Comparison of ENCODE assay signal across 8 mouse cellular contexts in the genomic region with DNA sequence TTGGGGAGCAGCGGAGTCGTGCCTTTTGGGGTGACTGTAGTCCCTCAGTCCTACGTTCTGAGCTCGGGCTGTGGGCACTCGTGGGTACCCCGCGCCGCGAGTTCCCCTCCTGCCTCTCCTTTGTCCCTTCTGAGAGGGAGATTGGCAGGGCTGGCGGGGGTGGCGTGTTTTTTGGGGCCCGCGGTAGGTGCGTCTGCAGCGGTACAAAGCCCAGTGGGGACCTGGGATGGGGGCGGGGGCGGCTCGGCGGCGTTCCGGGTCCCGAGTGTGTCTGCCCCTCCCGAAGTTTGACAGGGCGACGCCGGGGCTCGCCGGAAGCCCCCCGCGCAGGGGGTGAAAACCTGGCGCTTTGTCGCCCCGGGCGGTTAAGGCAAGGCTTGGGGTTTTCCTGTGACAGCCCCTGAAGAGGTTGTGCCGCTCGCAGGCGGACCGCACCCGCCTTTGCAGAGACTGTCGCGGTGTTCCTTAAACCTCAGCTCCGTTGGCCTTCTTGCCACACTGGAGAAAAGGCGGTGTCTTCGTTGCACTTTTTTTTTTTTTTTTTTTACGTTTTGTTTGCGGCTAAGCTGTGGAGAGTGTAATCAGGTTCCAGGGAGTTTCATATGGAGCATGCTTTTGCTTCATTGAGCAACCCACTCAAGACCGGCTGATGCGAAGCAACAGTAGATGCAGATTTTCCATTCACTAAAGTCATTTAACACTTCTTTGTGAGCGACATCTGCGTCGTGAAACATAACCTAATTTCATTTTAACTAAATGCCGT. TPM values are rescaled to one million over a fixed set of nuclear protein-coding genes. Genes with fewer than 3 reads are reported as not detected.
DNase-seq lines count a peak whose midpoint lies in the region; ATAC-seq and TF ChIP-seq lines count a peak whose summit lies in the region.

No protein-coding gene starts in this region.

- H3K9ac ChIP-seq in liver, adult 2 months (ENCODE audit: low read depth, low read length), result peak overlapping the region; percentile 96
- H3K9ac ChIP-seq in midbrain, postnatal 0 days (replicated peaks; ENCODE audit: low read length, poor library complexity, severe bottlenecking), result peak overlapping the region; percentile 92

- peaks cover 38% of the 10 kb centered on the region for H3K79me2 ChIP-seq in liver, adult 2 months (ENCODE audit: control insufficient read depth, insufficient read depth, low read length)

- no peak for TF ChIP-seq POLR2A in liver, adult 2 months (IDR thresholded peaks at IDR 0.05; ENCODE audit: extremely low read depth, insufficient read depth, low read length)

- peaks cover 26% of the 10 kb centered on the region for H3K4me1 ChIP-seq in liver, adult 2 months (ENCODE audit: control insufficient read depth, insufficient read depth, low read length)
- H3K4me1 ChIP-seq in midbrain, postnatal 0 days (ENCODE audit: insufficient read depth, low read length), result no peaks in the 10 kb centered on the region

- WGBS in liver, adult 2 months, result 1% methylated on average over 52 of the region's 52 CpGs
- WGBS in midbrain, postnatal 0 days, result under 1% methylated on average over 44 of the region's 52 CpGs

- peak; percentile 59 for ATAC-seq in inflammation-experienced regulatory T-cells, adult 6 months
- peak; percentile 65 for ATAC-seq in midbrain, postnatal 0 days (ENCODE audit: low FRiP score)

- peak overlapping the region; percentile 67 for H3K4me2 ChIP-seq in midbrain, postnatal 0 days (ENCODE audit: low read depth, low read length, poor library complexity, severe bottlenecking)

- no peaks in the 10 kb centered on the region for H3K27me3 ChIP-seq in liver, adult 2 months (ENCODE audit: control insufficient read depth, insufficient read depth, low read length)
- H3K27me3 ChIP-seq in midbrain, postnatal 0 days (ENCODE audit: insufficient read depth, low read length), result no peaks in the 10 kb centered on the region
- no peaks in the 10 kb centered on the region for H3K27me3 ChIP-seq in splenic B cell, adult 2 months (ENCODE audit: control insufficient read depth, insufficient read depth, low read length, poor library complexity, severe bottlenecking)

- H3K4me3 ChIP-seq in layer of hippocampus, adult 2 months, result peak overlapping the region; percentile 89
- H3K4me3 ChIP-seq in liver, adult 2 months (ENCODE audit: insufficient read depth, low read depth, low read length), result peak overlapping the region; percentile 90
- H3K4me3 ChIP-seq in midbrain, postnatal 0 days (ENCODE audit: low read depth, low read length), result peak overlapping the region; percentile 99

- TF ChIP-seq CTCF in layer of hippocampus, adult 2 months (conservative IDR thresholded peaks at IDR 0.05), result no peak
- no peak for TF ChIP-seq CTCF in liver, adult 2 months (IDR thresholded peaks at IDR 0.05; ENCODE audit: low read depth, low read length)
- TF ChIP-seq CTCF in midbrain, postnatal 0 days (IDR thresholded peaks at IDR 0.05), result no peak

- H3K27ac ChIP-seq in layer of hippocampus, adult 2 months, result peak overlapping the region; percentile 98
- peak overlapping the region; percentile 83 for H3K27ac ChIP-seq in liver, adult 2 months (replicated peaks; ENCODE audit: insufficient read depth, low read depth, low read length)
- peak overlapping the region; percentile 89 for H3K27ac ChIP-seq in midbrain, postnatal 0 days (ENCODE audit: low read depth, low read length)

- H3K9me3 ChIP-seq in midbrain, postnatal 0 days (ENCODE audit: low read length), result no peaks in the 10 kb centered on the region

- no peaks in the 10 kb centered on the region for H3K36me3 ChIP-seq in liver, adult 2 months (ENCODE audit: control insufficient read depth, insufficient read depth, low read length)
- H3K36me3 ChIP-seq in midbrain, postnatal 0 days (ENCODE audit: insufficient read depth, low read length), result no peaks in the 10 kb centered on the region
- H3K36me3 ChIP-seq in splenic B cell, adult 2 months (ENCODE audit: control insufficient read depth, insufficient read depth, low read length, poor library complexity, severe bottlenecking), result no peaks in the 10 kb centered on the region

- DNase-seq in layer of hippocampus, adult 2 months (ENCODE audit: low spot score in 2 of 2), result peak; percentile 22 to 44
- no peak for DNase-seq in layer of hippocampus, adult 9-10 months (ENCODE audit: low spot score)
- peak; percentile 69 to 71 for DNase-seq in cerebellum, postnatal 10 days
- peak; percentile 55 for DNase-seq in gastrocnemius, postnatal 10 days
- DNase-seq in liver, adult 2 months (ENCODE audit: extremely low read depth, low read depth, low spot score), result peak; percentile 58
- peak; percentile 49 for DNase-seq in midbrain, postnatal 0 days (ENCODE audit: low spot score)
- peak; percentile 74 for DNase-seq in splenic B cell, adult 2 months (ENCODE audit: low read depth, low spot score)

RNA-seq across cellular contexts. Expression of a gene that starts 0.8 kb away (rescaled TPM):
- total RNA-seq in layer of hippocampus, adult 2 months (2021), result 10 to 100 TPM; 60.8 to 60.9 TPM
- total RNA-seq in gastrocnemius, postnatal 10 days (2021), result 10 to 100 TPM; 17.5 to 20.2 TPM
- 10 to 100 TPM; 13.7 to 16.3 (median 15.3) TPM for polyA plus RNA-seq in inflammation-experienced regulatory T-cells, adult 6 months (2017; shearing (Covaris generic))
- total RNA-seq in liver, adult 2 months (2014; rRNA removed), result 30.0 and 30.9 TPM in 2 replicates
- 3.7 and 4.2 TPM in 2 replicates for polyA plus RNA-seq in liver, adult 2 months (2012; rRNA removed)
- 45.6 and 52.9 TPM in 2 replicates for total RNA-seq in midbrain, postnatal 0 days (2014; rRNA removed)
- 10.9 and 15.0 TPM in 2 replicates for polyA plus RNA-seq in midbrain, postnatal 0 days (2015; fragmentation: Nextera tagmentation; extraction: Ambion mirVana)
